Mouse (Mus musculus) spleen, postnatal 10 days (tissue): Measurements from ENCODE around the gene Serp2.

Experiments
- DNase-seq, 2 experiments: peaks; one replicate each; pipeline ENCODE4 v3.0.0; 2021 to 2022; ENCODE audit warnings: low spot score in 2 of 2

Gene Serp2

DNA sequence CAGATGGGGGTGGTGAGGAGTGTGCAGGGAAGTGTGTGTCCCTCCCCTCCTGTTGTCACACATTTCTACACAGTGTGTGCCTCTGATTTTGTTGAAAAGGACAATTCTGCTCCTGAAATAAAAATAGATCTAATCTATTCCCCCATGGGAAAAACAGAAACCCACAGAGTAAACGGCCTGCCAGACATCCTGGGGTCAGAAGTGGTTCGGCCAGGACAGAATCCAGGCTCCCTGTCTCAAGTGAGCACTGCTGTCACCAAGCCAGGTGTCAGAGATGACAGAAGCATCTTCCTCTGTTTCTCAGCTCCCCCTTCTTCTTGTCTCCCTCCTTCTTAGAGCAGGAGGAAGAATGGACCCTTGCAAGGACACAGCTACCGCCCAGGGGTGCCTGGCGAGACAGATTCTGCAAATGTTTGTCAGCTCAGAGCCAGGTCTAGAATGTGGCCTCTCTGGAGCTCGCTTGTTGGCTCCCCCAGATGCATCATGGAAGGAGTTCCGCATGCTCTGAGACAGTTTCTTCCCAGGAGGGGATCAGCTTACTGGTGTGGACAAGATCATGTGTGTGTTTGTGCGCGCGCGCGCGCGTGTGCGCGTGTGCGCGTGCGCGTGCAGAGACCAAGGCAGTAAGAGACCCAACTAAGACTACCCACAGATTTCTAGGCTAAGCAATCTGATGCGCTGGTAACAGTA is 29.5 kb downstream of the Serp2 start:
- DNase-seq, result no peak

DNA sequence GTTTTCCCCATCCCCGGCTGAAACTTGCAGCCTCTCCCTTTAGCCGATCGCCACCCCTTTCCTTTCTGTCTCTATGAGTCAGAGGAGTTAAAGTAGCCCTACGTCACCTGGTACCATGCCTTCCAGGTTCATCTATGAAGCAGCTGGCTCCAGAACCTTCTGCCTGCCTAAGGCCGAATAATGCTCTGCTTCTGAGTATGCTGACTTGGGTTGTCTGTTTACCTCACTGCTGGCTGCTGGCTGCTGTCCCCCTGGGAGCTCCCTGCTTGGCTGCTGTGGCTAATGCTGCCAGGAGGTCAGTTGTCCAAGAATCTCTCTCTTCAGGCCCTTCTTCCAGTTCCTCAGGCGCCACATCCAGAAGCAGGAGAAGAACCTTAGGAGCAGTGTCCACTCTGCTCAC is 30.2 kb downstream of the Serp2 start:
- DNase-seq, result no peak

DNA sequence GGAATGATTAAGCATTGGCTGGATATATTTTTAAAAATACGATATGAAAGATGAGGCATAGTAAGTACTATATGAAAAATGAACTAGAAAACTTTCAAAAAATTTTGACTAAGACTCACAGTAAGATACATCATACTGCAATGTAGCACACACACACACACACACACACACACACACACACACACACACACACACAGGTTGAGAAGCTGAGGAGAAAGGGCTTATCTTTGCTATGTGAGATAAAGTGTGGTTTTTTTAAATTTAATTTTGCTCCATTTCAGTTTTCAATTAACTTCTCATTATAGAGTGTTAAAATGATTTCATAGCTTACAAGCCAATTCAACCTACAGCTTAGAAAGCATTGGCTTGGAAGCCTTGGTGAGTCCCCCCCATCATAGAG is 33.3 kb downstream of the Serp2 start:
- no peak for DNase-seq

DNA sequence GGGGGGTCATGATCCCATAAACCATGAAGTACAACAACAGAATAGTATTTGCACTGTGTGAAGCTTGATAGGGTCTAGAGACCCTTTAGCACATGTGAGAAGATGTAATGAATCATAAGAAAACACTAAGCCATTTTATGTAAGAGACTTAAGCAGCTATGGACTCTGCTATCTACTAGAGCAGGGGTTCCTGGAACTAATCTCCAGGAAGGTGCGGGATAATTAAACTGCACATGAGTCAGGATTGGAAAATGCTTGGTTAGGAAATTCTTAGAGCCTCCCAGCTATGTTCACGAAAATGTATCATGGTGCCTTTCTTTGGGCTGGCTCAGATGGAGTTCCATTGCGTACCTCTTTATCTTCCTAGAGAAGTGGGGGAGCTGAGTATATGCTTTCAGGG is 35.4 kb downstream of the Serp2 start:
- DNase-seq, result no peak

DNA sequence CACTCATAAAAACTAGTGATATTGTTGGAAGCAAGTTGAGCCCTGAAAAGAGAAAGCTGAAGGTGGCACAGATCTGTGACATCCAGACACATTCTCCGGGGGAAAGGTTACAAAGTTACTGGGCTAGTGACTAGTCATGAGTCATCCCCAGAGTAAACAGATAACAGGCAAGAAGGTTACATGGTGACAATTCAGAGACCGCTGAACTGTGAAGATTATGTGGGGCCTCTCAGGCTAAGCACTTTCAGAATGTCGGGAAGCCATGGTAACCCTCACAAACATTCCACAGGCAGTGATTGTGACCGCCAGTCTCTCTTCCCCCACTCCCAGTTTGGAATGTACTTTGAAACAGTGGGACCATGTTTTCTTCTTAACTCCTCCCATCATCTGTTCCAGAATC is 36.1 kb downstream of the Serp2 start:
- DNase-seq, result no peak

DNA sequence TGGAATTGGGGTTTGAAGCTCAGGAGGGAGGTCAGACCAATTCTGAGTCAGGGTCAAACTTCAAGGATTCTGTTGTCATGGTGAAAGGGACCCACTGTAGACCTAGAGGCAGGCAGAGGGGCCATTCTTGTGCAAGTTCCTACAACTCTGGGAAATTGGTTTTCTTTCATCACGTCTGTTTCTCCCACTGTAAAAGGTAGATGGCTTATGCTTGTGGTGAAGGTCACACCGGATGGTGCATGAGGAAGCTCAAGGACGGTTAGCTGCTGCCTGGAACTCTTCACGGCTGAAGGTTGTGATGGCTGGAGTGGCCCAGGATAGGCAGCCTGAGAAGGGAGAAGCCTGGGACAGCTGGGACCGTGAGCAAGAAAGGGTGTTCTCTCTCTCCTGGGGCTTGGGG is 38.5 kb downstream of the Serp2 start:
- no peak for DNase-seq

DNA sequence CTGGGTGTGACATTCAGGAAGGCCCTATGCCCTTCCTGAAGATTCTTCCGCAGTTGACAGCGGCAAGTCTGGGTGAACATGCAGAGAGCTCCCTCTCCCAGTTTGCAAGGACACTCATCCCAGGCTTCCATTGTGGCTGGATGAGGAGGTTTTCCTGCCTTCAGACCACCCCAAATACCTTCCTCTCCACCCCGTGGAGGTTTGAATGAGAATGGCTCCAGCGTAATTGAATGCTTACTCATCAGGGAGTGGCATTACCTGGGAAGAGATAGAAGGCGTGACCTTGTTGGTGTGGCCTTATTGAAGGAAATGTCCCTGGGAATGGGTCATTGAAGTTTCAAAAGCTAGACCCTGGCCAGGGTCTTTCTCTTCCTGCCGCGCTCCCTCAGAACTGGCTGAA is 41.1 kb downstream of the Serp2 start:
- no peak for DNase-seq

DNA sequence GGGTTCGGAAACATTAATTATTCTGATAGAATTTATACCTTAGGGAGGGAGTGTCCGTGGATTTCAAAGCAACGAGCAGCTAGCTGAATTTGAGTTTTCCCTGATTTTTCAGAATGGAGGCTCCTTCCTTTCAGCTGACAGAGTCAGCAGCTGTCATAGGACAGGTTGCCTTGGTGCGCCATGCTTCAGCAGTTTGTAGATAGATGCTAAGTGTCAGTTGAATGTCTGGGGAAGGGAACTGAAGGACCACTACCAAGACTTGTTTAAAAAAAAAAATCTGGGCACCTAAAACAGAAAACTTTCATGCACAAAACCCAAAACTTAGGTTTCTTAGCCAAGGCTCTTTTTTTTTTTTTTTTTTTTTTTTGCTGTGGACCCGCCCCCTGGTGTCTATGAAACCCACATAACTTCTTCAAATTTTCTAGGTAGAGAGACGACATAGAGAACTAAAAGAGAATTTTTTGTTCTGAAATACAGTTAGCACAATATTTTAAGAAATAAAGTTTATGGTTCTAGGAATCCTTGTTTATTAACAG is 42.6 kb downstream of the Serp2 start:
- no peak for DNase-seq

DNA sequence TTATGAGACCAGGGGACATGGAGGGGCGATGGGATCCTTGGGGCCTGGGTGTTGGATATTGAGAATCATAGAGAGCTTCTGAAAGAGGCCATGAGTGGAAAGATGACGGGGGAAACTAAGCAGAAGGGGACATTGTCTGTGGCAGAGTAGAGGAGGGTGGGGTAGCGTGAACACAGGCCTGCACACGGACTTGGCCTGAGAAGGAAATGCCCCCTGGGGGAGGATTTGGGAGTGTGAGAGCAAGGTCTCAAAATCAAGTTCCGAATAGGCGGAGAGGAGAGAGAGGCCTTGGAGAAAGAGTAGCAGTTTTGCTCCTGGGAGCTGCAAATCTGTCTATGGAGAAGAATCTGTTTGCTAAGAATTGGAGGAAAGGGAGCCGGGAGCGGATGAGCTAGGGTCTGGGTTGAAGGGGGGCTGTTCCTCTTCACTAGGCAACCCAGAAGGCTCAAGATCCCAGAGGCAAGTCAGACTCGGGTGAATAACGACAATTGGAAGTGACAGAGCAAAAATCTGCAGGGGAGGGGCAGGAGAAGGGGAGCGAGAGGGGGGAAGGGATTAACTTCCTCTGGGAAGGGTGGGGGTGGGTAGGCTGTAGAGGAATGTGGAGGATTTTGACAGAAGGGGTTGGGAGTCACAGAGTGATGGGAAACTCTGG is 43.2 kb downstream of the Serp2 start:
- DNase-seq, result no peak

DNA sequence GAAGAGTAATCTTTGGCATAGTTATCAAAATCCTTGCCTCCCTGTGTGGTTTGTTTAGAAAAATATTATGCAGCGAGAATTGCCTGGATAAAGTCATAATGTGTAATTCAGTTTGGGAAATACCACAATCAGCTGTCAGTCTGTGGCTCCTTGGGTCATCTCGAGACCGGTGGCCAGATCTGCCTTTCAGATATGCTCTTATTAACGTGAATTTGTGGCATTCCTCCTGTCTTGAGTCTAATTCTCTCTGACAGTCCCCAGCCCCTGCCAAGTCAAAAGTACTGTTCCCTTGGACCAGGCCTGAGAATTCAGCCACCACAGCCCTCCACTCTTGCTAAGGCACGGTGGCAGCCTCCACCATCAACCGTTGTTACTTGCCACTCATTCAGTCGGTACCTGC is 44.7 kb downstream of the Serp2 start:
- DNase-seq, result no peak

DNA sequence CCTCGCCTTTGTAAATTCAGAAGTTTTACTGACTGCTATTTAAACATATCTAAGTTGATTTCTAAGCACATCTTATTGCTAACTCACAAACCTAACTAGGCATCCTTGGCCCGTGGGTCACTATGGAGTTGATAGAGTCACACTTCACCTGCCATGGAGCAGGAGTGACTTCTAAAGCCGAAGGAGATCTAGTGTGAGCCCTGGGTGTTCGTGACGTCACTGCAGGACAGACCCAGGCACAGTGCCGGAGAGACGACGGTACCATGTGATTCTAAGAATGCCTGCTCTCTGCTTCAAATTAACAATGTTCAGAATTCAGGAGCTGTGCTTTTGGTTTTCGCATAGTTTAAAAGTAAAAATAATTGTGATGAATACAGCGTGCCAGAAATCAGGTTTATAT is 48.0 kb downstream of the Serp2 start:
- no peak for DNase-seq

DNA sequence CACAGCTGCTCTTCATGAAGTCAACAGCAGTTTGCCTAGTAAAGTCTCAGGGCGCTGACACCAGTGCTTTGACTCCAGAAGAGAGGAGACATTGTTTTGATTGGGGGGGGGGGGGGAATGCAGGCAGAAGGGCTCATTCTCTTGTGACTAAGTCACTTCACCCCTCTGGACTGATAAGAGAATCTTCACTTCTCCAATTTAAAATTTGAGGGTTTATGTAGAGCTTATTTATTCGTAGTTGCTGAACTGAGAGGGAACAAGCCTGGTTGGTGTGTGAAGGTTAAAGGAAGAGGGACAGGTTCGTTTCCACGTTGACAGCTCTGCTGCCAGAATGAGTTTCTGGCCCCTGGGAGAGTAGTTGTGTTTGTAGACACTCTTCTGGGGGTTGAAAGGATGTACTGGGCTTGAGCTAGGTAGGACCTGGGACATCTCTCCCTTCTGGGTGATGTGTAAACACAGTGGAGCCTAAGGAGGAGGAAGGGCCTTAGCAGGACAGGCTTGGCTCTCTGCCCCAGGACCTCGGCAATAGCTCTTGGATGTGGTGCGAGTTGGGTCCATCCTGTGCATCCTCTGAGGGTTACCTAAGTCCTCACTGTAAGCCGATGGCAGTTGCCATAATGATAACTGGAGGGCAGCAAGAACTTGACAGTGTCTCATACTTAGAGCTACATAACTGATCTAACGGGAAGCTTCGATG is 48.7 kb downstream of the Serp2 start:
- no peak for DNase-seq

DNA sequence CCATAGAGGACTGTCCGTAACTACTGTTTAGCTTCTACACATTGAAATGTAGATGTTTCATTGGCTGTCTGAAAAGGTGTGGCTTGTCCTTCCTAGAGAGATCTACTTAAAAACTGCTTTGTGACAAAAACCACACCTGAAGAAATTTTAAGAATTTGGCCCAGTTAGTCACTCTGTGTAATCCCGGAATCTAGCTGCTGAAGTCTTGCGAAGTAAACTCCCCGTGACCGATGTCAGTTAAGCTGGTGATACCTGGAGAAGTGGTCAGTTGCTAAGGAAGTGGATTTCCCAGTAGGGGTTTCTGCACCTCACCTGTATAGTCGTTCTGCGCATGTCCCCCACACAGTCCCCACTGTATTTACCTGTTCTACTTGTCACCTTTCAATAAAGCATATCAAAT is 49.3 kb downstream of the Serp2 start:
- no peak for DNase-seq

DNA sequence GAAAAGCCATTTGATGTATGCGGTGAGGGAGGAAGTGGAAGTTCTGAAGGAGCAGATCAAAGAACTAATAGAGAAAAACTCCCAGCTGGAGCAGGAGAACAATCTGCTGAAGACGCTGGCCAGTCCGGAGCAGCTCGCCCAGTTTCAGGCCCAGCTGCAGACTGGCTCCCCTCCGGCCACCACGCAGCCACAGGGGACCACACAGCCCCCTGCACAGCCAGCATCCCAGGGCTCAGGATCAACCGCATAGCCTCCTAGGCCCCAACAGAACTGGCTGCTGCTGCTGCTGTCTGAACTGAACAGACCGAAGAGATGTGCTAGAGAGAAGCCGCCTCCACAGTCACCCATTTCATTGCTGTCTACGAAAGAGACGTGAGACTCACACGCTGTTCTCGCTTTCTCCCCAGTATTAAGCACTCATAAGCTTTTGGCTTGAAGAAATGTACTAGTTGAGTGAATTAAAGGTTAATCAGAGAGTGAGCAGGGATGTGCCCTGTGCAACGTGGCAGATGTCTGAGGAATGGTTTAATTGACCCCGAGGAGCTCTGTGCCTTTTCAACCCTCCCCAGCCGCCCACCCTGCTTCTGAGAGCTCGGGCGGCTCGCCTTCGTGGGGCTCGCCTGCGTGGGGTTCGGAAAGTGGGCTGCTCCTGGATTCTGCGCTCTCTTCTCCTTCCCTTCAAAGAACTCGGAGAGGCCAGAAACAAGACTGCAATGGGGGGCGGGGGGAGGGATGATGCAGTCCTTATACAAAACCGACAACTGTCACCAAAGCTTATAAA is 50.1 kb downstream of the Serp2 start:
- no peak for DNase-seq

DNA sequence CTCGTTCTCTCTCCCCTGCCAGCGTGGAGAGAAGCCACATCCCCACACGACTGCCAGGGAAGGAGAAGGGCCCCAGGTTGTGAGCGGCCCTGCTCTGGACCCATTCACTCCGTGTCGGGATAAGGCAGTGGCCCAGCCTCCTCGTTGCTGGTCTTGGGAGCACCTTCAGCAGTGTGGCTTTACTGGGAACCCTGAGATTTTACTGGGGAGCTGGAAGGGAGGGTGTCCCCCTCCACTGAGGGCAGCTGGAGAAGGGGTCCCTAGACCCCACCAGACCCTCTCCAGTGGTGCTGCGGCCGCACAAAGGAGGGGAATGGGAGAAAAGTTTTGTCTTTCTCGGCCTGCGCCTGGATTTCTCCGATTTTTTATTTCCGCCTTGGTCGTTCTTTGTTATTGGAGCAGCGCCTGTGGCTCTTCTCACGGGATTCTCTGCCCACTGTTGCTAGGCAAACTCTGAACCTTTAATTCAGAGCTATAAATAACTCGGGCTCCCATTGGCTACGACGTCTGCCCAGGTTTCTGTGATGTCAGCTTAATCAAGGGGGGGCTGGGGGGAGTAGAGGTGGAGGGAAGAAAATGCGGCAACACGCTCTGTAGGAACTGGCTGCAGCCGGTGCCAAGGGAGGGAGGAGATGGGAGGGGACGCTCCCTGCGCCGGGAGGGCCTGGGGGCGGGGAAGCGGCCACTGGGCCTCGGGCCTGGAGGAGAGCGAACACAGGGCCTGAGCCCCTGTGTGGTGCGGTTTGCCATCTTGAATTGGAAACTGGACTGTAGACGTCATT is 51.1 kb downstream of the Serp2 start:
- peak; percentile 59 to 68 for DNase-seq

DNA sequence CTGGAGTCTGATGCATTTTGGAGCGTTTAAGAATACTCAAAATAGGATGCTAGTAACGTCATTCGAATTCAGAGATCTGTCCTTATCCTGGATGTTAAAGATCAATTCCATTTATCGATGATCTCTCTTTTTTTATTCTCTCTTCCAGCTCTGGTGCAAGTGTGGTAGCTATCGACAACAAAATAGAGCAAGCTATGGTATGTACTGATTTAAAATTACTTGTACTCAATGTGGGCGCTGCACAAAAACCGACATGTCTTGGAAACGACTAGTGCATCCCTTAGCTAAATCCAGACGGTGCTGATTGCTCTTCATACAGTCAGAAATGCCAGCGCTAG is 51.6 kb downstream of the Serp2 start:
- DNase-seq, result no peak

DNA sequence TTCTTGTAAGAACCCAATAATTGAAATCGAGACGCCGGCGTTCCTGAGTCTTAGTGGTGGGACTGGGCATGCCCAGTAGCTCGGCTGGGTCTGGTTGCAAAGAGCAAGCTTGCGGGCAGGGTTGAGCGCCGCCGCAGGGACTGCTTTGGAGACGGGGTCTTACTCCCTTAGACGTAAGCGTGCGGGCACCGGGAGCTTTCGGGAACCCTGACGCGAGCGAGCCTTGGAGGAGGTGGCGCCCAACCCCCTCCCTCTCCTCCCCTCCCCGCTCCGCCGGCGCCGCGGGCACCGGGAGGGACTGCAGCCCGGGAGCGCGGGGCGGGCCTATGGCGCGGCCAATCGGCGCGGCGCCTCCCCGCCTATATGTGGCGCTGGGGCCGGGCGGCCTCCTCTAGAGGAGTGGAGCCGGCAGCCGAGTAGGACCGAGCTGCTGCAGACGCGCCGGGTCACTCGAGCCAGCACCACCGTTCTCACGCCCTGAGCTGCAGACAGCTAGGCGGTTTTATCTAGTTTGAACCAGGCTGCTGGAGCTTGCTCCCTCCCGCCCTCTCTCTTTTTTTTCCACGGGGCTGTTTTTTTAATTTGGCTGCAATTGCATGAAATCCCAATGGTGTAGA is 52.5 kb downstream of the Serp2 start:
- peak; percentile 93 to 95 for DNase-seq

DNA sequence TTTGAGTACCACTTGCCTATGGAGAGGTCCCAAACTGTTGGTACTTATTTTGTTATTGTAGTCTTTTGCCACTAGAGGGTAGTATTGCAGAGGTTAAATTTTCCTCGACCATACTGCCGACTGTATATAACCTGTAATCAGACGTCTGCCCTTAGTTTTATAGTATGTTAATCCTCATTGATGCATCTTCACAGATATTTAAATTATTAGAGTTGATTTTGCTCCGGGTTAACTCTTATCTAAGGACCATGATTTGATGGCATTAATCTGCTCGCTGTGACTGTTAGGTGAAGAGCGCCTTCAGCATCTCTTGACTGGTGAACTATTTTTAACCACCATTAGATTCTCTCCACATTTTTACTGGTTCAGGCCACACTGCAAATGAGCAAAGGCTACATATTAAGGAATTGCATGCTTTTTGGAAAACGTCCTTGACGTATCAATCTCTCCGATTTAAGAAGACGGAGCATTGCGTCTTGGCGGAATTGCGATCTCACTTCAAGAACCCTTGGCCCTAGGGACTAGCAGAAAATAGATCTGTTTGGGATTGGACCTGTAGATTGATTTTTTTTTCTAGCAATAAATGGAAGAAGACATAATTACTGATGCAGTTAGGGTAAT is 53.3 kb downstream of the Serp2 start:
- DNase-seq, result no peak

DNA sequence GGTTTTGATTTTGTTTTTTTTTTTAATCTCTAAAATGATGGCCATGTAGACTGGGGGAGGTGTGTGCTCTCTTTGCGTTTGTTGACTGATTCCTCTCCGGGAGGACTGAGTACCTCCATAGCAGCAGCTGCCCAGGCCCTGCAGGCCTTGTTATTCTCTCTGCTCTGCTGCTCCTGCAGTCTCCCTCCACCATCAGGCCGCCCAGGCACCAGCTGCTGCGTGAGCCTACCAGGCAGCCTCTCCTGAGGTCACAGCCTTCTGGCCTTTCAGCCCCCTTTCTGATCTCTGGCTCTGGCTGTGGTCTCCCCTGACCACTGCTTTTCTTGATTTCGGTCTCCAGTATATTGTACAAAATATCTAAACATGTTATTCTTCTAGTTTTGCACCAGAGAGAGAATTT is 56.7 kb downstream of the Serp2 start:
- DNase-seq, result no peak

DNA sequence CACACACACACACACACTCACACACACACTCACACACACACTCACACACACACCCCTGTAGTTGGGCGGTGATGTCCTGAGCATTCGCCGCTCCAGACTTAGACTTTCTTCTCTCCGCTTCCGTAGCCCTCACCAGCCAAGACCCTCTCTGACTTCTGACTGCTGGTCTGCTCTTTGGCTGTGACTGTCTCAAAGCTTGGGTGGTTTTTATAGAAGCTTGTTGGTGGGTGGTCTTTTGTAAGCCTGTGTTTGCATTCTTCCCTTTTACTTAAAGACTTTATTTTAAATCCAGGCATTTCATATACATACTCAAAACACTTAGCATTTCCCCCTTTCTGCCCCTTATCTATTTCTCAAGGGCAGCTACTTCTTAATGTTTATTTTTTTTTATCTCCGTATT is 57.2 kb downstream of the Serp2 start:
- DNase-seq, result no peak

DNA sequence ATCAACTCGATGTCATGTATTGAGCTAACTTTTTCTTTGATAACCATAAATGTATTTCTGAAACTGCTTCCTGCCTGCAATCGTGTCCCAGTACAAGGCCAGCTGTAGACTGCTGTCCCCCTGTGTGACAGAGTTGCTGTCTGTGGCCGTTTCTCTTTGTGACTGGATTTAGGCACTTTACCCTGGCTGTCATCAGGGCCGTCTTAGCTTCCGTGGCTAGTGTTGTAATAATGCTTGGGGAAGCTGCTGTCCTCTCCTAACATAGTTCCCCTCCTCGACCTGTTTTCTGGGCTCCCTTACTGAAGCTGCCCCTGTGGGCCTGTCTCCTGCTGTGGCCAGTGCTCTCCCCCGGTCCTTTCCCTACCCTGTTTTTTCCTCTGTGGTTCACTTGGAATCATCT is 58.5 kb downstream of the Serp2 start:
- no peak for DNase-seq
